Mouse (Mus musculus) lung, postnatal 0 days (tissue): ENCODE measurements at regions not wholly inside any gene's neighbourhood (a gene's known extent, or its start where the extent isn't known, plus 50 kb on each side); places are given as distances from the start of the nearest gene placed in this dataset.

ENCODE experiments used
- CTCF ChIP-seq: IDR thresholded peaks from 2 replicates; pipeline ENCODE4 v1.5.1; 2016; ENCODE audit warnings: antibody characterized with exemption, mild to moderate bottlenecking
- EP300 ChIP-seq: IDR thresholded peaks from 2 replicates; pipeline ENCODE4 v1.6.1; 2016; ENCODE audit warnings: antibody characterized with exemption, mild to moderate bottlenecking, control low read depth

DNA sequence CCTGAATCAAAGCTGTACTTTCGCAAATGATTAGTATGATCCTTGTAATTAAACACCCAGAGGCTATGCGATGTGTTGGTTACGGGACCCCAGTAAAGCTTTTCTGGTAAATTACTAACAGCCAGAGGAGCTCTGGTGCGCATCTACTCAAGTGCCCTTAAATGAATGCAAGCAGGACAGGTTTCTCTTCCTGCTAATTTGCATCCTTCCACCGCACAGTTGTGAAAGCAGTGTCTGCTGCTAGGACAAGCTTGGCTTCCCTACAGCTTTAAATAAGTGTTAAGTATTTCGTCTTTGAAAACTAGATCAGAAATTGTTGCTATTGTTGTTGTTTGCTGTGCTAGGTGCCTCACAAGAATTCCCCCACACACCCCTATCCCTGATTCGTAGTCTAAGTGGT is 62.4 kb upstream of the Supt20 start:
- TF ChIP-seq CTCF, result no peak
- no peak for TF ChIP-seq EP300
